Mouse (Mus musculus) telencephalon, adult 2 months (tissue): Measurements from ENCODE around the gene Pick1.

ENCODE experiments used
- DNase-seq: peaks from one replicate; pipeline ENCODE4 v3.0.0-alpha.2; 2011; ENCODE audit warnings: low read depth, low spot score

The Pick1 gene

GRCm38 (mm10) chr15:79229058-79229821, at the start of gene Pick1, which contains the start of gene Gm49486:
Gene Pick1 (plus strand): TSS chr15:79229173.
Gene Gm49486 (plus strand): TSS chr15:79229391.
- DNase-seq: peak; percentile 81

- no peak for DNase-seq
Observed at GRCm38 (mm10) chr15:79185213-79185612, 43.8 kb upstream of the Pick1 start.

- DNase-seq: no peak
Observed at GRCm38 (mm10) chr15:79187819-79188218, 41.2 kb upstream of the Pick1 start.

- DNase-seq: no peak
Observed at GRCm38 (mm10) chr15:79191426-79191825, 37.5 kb upstream of the Pick1 start.

GRCm38 (mm10) chr15:79192450-79192849, 36.5 kb upstream of the Pick1 start:
- DNase-seq: no peak

- peak; percentile 70 for DNase-seq
Observed at GRCm38 (mm10) chr15:79192885-79193845, 35.8 kb upstream of the Pick1 start.

GRCm38 (mm10) chr15:79194048-79194447, 34.9 kb upstream of the Pick1 start:
- DNase-seq: no peak

GRCm38 (mm10) chr15:79194946-79195345, 34.0 kb upstream of the Pick1 start:
- no peak for DNase-seq

- DNase-seq: no peak
Observed at GRCm38 (mm10) chr15:79195492-79195891, 33.5 kb upstream of the Pick1 start.

GRCm38 (mm10) chr15:79199390-79199976, 29.5 kb upstream of the Pick1 start:
- DNase-seq: no peak

GRCm38 (mm10) chr15:79201491-79202150, 27.4 kb upstream of the Pick1 start:
- DNase-seq: peak; percentile 48

- DNase-seq: no peak
Observed at GRCm38 (mm10) chr15:79202575-79202974, 26.4 kb upstream of the Pick1 start.

GRCm38 (mm10) chr15:79208211-79208610, 20.8 kb upstream of the Pick1 start:
- DNase-seq: no peak

- DNase-seq: no peak
Observed at GRCm38 (mm10) chr15:79208758-79209439, 20.1 kb upstream of the Pick1 start.

GRCm38 (mm10) chr15:79210357-79210756, 18.6 kb upstream of the Pick1 start:
- no peak for DNase-seq

- DNase-seq: peak; percentile 67
Observed at GRCm38 (mm10) chr15:79212750-79213446, 16.1 kb upstream of the Pick1 start.

GRCm38 (mm10) chr15:79213591-79213990, 15.4 kb upstream of the Pick1 start:
- DNase-seq: no peak

GRCm38 (mm10) chr15:79216191-79216590, 12.8 kb upstream of the Pick1 start:
- DNase-seq: no peak

GRCm38 (mm10) chr15:79219572-79219971, 9.4 kb upstream of the Pick1 start:
- no peak for DNase-seq

- DNase-seq: no peak
Observed at GRCm38 (mm10) chr15:79223641-79224040, 5.3 kb upstream of the Pick1 start.
